Mouse (Mus musculus): ENCODE results near the gene Car6. TPM values are rescaled to one million over a fixed set of nuclear protein-coding genes. Genes with fewer than 3 reads are reported as not detected.
A peak's percentile ranks its signal among the peaks of the same experiment; 100 is the strongest.

Gene Car6
- polyA plus RNA-seq, 1 experiment from 2014 or later = not detected

GRCm38 (mm10) chr4:150230460-150231407 lies 29.6 kb upstream of the Car6 start:
- Histone ChIP-seq H3K9me3 (ENCODE audit: low read length) (no peaks in the 10 kb centered on the region), H3K27ac (ENCODE audit: low read depth) (peak overlapping the region; percentile 29; the same call in 1 of the 2 replicates), H3K9ac (replicated peaks) (no peak overlapping the region), H3K4me2 (ENCODE audit: low read depth, low read length) (no peak overlapping the region), H3K4me3 (ENCODE audit: low read depth, low read length) (no peak overlapping the region), H3K36me3 (replicated peaks; ENCODE audit: insufficient read depth, low read length) (no peaks in the 10 kb centered on the region), H3K27me3 (ENCODE audit: insufficient read depth, low read length) (no peaks in the 10 kb centered on the region), H3K4me1 (ENCODE audit: insufficient read depth) (peaks cover 17% of the 10 kb centered on the region)
- TF ChIP-seq CTCF (IDR thresholded peaks at IDR 0.05; ENCODE audit: low read depth) (no peak), EP300 (IDR thresholded peaks at IDR 0.05; ENCODE audit: low read depth) (no peak)
- DNase-seq = no peak
- WGBS (ENCODE audit: insufficient replicate concordance) = 55% methylated on average over 21 of the region's 21 CpGs
- no peak for ATAC-seq

DNA sequence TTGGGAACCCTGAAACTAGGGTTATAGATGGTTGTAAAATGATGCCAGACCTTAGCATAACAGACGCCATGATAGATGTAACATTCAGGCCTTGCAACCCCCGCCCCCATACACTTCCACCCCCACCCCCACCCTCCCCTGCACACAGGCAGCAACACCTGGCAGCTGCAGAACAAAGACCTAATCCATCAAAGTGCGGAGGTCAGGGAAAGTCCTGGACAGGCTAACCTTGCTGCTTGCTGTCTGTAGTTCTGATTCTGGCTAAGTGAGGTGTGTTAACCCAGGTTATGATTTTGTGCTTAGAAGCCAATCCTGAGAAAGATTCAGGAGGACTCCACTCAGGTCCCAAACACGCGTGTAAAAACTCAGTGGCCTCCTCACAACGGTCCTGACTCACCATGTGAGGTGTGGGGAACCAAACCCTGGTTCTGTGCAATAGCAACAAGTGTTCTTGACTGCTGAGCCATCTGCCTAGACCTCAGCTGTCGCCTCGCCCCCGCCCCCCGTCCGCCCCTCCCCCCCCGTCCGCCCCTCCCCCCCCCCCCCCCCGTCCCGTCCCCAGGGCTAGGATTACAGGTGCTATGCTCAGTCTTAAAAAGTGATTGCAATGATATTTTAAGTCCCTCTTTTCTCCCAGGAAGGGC lies 28.7 kb upstream of the Car6 start:
- ATAC-seq = no peak
- no peak overlapping the region for H3K9ac ChIP-seq (replicated peaks)

DNA sequence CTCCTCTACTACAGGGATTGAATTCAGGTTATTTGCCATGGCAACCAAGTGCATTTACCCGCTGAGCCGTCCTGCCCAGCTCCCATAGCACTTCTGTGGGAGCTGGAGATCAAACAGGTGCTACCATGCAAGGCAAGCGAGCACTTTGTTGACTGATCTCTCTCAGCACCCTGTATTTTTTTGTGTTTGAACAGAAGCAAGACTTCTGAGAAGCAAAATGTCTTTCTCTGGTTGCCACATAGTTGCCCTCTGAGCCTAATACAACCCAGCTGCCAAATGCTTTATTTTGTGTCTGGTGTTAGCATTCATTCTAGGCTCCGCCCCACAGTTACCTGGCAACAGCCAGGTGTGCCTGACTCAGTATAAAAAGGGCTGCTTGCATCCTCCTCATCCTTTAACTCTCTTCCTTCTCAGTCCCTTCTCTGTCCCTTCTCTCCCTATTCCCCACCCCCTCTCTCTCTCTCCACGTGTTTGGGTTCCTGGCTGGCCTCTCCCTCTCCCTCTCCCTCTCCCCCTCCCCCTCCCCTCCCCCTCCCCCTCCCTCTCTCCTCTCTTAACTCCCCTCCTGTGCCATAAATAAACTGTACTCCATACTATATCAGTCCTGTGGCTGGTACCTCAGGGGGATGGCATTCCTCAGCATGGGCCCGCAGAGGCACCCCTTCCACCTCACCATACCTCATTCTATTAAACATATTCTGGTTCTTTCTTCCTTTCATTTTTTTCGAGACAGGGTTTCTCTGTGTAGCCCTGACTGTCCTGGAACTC lies 27.6 kb upstream of the Car6 start:
- Histone ChIP-seq H3K9ac (replicated peaks) (no peak overlapping the region), H3K4me3 (ENCODE audit: low read depth, low read length) (no peak overlapping the region), H3K4me1 (ENCODE audit: insufficient read depth) (peaks cover 17% of the 10 kb centered on the region), H3K9me3 (ENCODE audit: low read length) (no peaks in the 10 kb centered on the region), H3K27ac (ENCODE audit: low read depth) (no peak overlapping the region), H3K27me3 (ENCODE audit: insufficient read depth, low read length) (no peaks in the 10 kb centered on the region), H3K36me3 (replicated peaks; ENCODE audit: insufficient read depth, low read length) (no peaks in the 10 kb centered on the region), H3K4me2 (ENCODE audit: low read depth, low read length) (no peak overlapping the region)
- 54% methylated on average over 7 of the region's 7 CpGs for WGBS (ENCODE audit: insufficient replicate concordance)
- no peak for TF ChIP-seq CTCF (IDR thresholded peaks at IDR 0.05; ENCODE audit: low read depth)
- TF ChIP-seq EP300 (IDR thresholded peaks at IDR 0.05; ENCODE audit: low read depth) = no peak
- no peak for DNase-seq
- ATAC-seq = no peak; the same call in 1 of the 2 replicates

More for the DNA sequence above, 28.7 kb upstream of the Car6 start:
- H3K9me3 ChIP-seq (ENCODE audit: low read length) = no peaks in the 10 kb centered on the region
- H3K27me3 ChIP-seq (ENCODE audit: insufficient read depth, low read length) = no peaks in the 10 kb centered on the region
- peaks cover 17% of the 10 kb centered on the region for H3K4me1 ChIP-seq (ENCODE audit: insufficient read depth)
- WGBS (ENCODE audit: insufficient replicate concordance) = 51% methylated on average over 11 of the region's 15 CpGs
- DNase-seq = no peak
- no peak overlapping the region for H3K4me2 ChIP-seq (ENCODE audit: low read depth, low read length)
- no peak for TF ChIP-seq CTCF (IDR thresholded peaks at IDR 0.05; ENCODE audit: low read depth)
- TF ChIP-seq EP300 (IDR thresholded peaks at IDR 0.05; ENCODE audit: low read depth) = no peak
- no peak overlapping the region for H3K4me3 ChIP-seq (ENCODE audit: low read depth, low read length)
- H3K36me3 ChIP-seq (replicated peaks; ENCODE audit: insufficient read depth, low read length) = no peaks in the 10 kb centered on the region
- no peak overlapping the region for H3K27ac ChIP-seq (ENCODE audit: low read depth)

DNA sequence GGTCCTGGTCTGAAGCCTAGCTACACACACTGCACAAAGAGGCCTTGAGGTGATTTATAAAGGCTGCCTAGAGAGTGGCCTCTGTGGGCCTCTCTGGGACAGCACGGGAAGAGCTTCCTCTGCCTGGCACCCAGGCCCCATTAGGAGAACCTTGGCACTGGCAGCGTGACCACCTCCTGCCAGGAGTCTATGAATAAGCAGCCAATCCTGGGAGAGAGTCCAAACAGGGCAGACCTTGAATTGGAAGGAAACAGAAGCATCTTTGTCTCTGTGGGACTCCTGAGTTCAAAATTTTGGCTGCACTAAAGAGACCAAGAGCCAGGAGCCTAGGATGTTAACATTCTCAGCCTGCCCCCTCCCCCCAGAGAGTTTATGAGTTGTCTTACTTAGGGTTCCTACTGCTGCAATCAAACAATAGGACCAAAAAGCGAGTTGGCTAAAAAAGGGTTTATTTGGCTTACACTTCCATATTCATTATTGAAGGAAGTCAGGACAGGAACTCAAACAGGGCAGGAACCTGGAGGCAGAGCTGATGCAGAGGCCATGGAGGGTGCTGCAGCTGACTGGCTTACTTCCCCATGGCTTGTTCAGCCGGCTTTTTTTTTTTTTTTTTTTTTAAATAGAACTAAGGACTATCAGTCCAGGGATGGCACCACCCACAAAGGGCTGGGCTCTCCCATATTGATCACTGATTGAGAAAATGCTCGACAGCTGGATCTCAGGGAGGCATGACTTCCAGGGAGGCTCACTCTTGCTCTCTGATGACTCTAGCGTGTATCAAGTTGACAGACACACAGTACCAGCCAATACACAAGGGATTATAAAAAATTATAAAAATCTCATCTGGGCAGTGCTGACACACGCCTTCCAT lies 25.9 kb upstream of the Car6 start:
- WGBS (ENCODE audit: insufficient replicate concordance) = 42% methylated on average over 7 of the region's 7 CpGs
- Histone ChIP-seq H3K4me1 (ENCODE audit: insufficient read depth) (peaks cover 20% of the 10 kb centered on the region), H3K4me3 (ENCODE audit: low read depth, low read length) (no peak overlapping the region), H3K36me3 (replicated peaks; ENCODE audit: insufficient read depth, low read length) (no peaks in the 10 kb centered on the region), H3K27ac (ENCODE audit: low read depth) (no peak overlapping the region), H3K9ac (replicated peaks) (no peak overlapping the region), H3K9me3 (ENCODE audit: low read length) (no peaks in the 10 kb centered on the region), H3K27me3 (ENCODE audit: insufficient read depth, low read length) (no peaks in the 10 kb centered on the region), H3K4me2 (ENCODE audit: low read depth, low read length) (no peak overlapping the region)
- ATAC-seq (peak; percentile 53), DNase-seq (no peak)
- TF ChIP-seq EP300 (IDR thresholded peaks at IDR 0.05; ENCODE audit: low read depth) (no peak), CTCF (IDR thresholded peaks at IDR 0.05; ENCODE audit: low read depth) (no peak)

- DNase-seq = no peak
- Histone ChIP-seq H3K4me3 (ENCODE audit: low read depth, low read length) (no peak overlapping the region), H3K4me1 (ENCODE audit: insufficient read depth) (peaks cover 31% of the 10 kb centered on the region), H3K27ac (ENCODE audit: low read depth) (no peak overlapping the region), H3K4me2 (ENCODE audit: low read depth, low read length) (no peak overlapping the region), H3K9me3 (ENCODE audit: low read length) (no peaks in the 10 kb centered on the region), H3K36me3 (replicated peaks; ENCODE audit: insufficient read depth, low read length) (no peaks in the 10 kb centered on the region), H3K9ac (replicated peaks) (no peak overlapping the region), H3K27me3 (ENCODE audit: insufficient read depth, low read length) (no peaks in the 10 kb centered on the region)
- no peak for ATAC-seq
- WGBS (ENCODE audit: insufficient replicate concordance) = 83% methylated on average over 1 of the region's 1 CpGs
- TF ChIP-seq CTCF (IDR thresholded peaks at IDR 0.05; ENCODE audit: low read depth) = no peak
Measured at GRCm38 (mm10) chr4:150225700-150226099, 24.6 kb upstream of the Car6 start.
